Mouse (Mus musculus) kidney, adult 9 months (tissue): ENCODE measurements at regions not wholly inside any gene's neighbourhood (a gene's known extent, or its start where the extent isn't known, plus 50 kb on each side); places are given as distances from the start of the nearest gene placed in this dataset.
"Not testable (repeated sequence)": the region's sequence is repeated elsewhere in the genome, so short reads cannot be mapped to it uniquely, and the experiment has no call there.

Experiments used
- DNase-seq: peaks from one replicate; pipeline ENCODE4 v3.0.0; 2022

GRCm38 (mm10) chr10:48582006-48582405 lies 1206.6 kb downstream of the Grik2 start:
- DNase-seq, result no peak

GRCm38 (mm10) chr10:48581081-48581480 lies 1207.5 kb downstream of the Grik2 start:
- no peak for DNase-seq

- DNase-seq, result no peak
Observed at GRCm38 (mm10) chr10:48572600-48572999, 1216.0 kb downstream of the Grik2 start.

GRCm38 (mm10) chr10:48549791-48550190 lies 1238.8 kb downstream of the Grik2 start:
- DNase-seq, result not testable (repeated sequence)

- DNase-seq, result no peak
Observed at GRCm38 (mm10) chr10:48522258-48522657, 1266.3 kb downstream of the Grik2 start.

- DNase-seq, result no peak
Observed at GRCm38 (mm10) chr10:48472927-48473326, 1315.6 kb downstream of the Grik2 start.

- DNase-seq, result no peak
Observed at GRCm38 (mm10) chr10:48443739-48444342, 1344.7 kb downstream of the Grik2 start.

GRCm38 (mm10) chr10:48433287-48433686 lies 1355.3 kb downstream of the Grik2 start:
- DNase-seq, result no peak

- DNase-seq, result peak; percentile 57
Observed at GRCm38 (mm10) chr10:48425501-48425900, 1363.1 kb downstream of the Grik2 start.

- peak; percentile 62 for DNase-seq
Observed at GRCm38 (mm10) chr10:48405071-48405470, 1383.5 kb downstream of the Grik2 start.
